Mouse (Mus musculus): ENCODE data around the gene Slc16a1. TPM values are rescaled to one million over a fixed set of nuclear protein-coding genes. Genes with fewer than 3 reads are reported as not detected.
"Not testable (repeated sequence)": the region's sequence is repeated elsewhere in the genome, so short reads cannot be mapped to it uniquely, and the experiment has no call there.

The Slc16a1 gene
- total RNA-seq, 4 experiments from 2014 or later: 17.5 to 29.1 (median 23.5) TPM

- DNase-seq: peak; percentile 32
Measured at GRCm38 (mm10) chr3:104674329-104675220, 36.1 kb downstream of the Slc16a1 start.

- DNase-seq: peak; percentile 53
Measured at GRCm38 (mm10) chr3:104675258-104675851, 36.9 kb downstream of the Slc16a1 start.

- no peak for DNase-seq
Measured at GRCm38 (mm10) chr3:104677781-104678180, 39.3 kb downstream of the Slc16a1 start.

DNA sequence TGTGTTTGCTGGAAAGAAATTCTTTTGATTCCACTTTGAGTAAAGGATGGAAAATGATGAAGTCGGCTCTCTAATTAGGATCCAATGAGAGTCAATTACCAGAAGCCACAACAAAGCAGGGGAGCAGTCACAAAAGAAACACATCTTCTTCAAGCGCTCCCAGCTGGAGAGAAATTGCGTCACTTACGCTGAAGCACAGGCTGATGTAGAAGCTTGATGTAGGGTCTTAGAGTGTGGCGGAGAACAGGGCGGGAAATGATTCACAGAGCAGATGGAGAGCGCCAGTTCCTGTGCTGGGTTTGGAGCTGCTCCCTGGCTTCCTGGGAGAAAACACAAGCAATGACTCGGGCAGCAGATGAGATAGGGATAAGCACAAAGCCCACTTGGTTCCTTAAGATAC, 40.4 kb downstream of the Slc16a1 start:
- no peak for DNase-seq

GRCm38 (mm10) chr3:104682671-104683504, 44.4 kb downstream of the Slc16a1 start:
- DNase-seq: no peak

DNA sequence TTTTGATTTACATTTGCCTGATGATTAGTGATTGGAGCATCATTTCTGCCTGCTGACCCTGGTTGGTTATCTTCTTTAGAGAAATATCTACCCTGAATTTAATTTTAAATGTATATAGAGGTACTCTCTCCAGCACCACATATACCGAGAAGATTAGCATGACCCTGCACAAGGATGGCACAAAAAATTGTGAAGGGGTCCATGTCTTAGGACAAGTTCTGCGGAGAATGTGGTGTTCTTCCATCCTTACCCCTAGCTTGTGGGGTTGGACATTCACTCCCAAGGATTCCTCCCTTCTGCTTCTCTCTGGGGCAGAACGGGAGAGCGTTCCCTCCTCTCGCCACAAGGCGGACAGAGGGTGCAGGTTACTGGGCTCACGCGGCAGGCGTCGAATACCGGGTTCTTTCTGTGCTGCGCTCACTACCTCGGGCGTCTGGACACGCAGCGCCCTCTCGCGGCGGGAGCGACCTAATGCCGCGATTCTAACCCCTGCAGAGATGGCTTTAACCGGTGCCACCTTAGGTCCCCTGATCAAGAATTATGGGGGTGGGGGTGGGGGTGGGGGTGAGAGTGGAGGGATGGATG, 62.4 kb downstream of the Slc16a1 start:
- peak; percentile 60 for DNase-seq

DNA sequence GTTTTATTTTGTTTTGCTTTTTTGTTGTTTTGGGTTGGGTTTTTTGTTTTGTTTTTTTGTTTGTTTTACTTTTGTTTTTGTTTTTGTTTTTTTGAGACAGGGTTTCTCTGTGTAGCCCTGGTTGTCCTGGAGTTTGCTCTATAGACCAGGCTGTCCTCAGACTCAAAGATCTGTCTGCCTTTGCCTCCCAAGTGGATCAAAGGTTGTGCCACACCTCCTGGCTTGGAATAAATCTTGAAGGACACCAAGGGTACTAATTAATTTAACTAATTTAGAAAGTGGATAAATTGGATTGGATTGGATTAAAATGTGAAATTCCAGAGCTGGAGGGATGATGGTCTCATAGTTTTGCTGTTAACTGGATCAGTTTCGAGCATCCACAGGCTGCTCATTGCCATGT, 63.3 kb downstream of the Slc16a1 start:
- DNase-seq: no peak

DNA sequence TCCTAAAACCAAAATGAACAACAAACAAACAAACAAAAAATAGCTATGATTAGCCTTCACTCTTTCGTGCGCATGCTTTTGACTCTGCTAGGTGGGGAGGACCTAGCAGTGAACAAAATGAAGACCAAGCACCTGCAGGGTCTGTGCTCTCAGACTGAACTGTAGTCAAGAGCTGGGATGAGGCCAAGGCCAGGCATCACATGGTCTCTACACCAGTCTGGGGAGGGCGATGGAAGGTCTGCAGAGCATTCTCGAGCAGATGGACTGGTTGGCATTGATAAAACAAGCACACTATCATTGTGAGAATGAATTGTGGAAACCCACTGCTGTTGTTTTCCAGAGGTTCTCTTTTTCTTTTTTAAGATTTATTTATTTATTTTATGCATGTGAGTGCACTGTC, 65.5 kb downstream of the Slc16a1 start:
- DNase-seq: no peak

DNA sequence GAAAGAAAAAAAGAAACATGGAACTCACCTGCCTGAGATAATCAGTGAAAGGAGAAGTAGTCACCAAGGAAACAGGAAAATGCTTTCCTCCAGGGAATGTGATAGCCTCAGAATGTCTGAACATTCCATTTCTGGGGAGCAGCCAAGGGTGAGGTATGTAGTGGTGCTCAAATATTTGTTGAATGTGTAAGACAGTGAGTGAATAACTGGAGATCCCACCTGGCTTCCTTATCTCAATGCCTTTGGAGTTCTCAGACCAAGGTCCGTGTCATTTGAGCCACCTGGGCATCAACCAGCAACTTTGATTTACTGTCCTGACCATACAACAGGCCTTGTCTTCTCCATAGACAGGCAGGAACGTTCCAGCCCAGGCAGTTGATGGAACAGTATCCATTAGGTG, 68.0 kb downstream of the Slc16a1 start:
- DNase-seq: no peak

- peak; percentile 12 for DNase-seq
Measured at GRCm38 (mm10) chr3:104706951-104707771, 68.7 kb downstream of the Slc16a1 start.

- DNase-seq: not testable (repeated sequence)
Measured at GRCm38 (mm10) chr3:104707772-104708144, 69.3 kb downstream of the Slc16a1 start.

Other genes with a start within 250 kb of the Slc16a1 start
- 10 to 100 TPM; 15.8 to 27.3 (median 20.5) TPM for gene Lrig2, start 126.8 kb upstream of the Slc16a1 start, total RNA-seq (2022)
- gene Ppm1j, start 142.4 kb downstream of the Slc16a1 start, total RNA-seq (2022): 10 to 100 TPM in 2 of 4 experiments, 1 to 10 TPM in 2; 3.9 to 12.9 (median 9.3) TPM
- gene Fam19a3, start 143.2 kb downstream of the Slc16a1 start, total RNA-seq (2022): 1 to 10 TPM in 2 of 4 experiments, under 1 TPM in 2; 0.52 to 2.2 (median 1.1) TPM
- 100 to 1,000 TPM; 116 to 131 (median 124) TPM for gene Rhoc, start 149.7 kb downstream of the Slc16a1 start, total RNA-seq (2022)
- gene Mov10, start 179.9 kb downstream of the Slc16a1 start, total RNA-seq (2022): 10 to 100 TPM; 19.8 to 26.6 (median 23.7) TPM
- 10 to 100 TPM; 40.4 to 54.6 (median 43.9) TPM for gene St7l, start 225.3 kb downstream of the Slc16a1 start, total RNA-seq (2022)
- 10 to 100 TPM; 59.2 to 71.1 (median 63.4) TPM for gene Capza1, start 225.8 kb downstream of the Slc16a1 start, total RNA-seq (2022)

Measured in adrenal gland, adult 8-10 months (tissue).